Mouse (Mus musculus) embryonic fibroblast, embryonic 13.5 days (primary cell): ENCODE data around the gene Tmco1. TPM values are rescaled to one million over a fixed set of nuclear protein-coding genes. Genes with fewer than 3 reads are reported as not detected.
A peak's percentile ranks its signal among the peaks of the same experiment; 100 is the strongest.

Source experiments
- H3K27ac ChIP-seq: 2 replicates; pipeline ENCODE4 v1.5.1; 2012; ENCODE audit warnings: low read length, control low read depth, inconsistent platforms; ENCODE audit not compliant: insufficient read depth
- H3K4me1 ChIP-seq: 2 replicates; pipeline ENCODE4 v1.6.1; 2011; ENCODE audit warnings: low read length; ENCODE audit not compliant: control insufficient read depth, insufficient read depth
- H3K4me3 ChIP-seq: 2 replicates; pipeline ENCODE4 v1.5.1; 2011; ENCODE audit warnings: mild to moderate bottlenecking, control low read depth, low read length; ENCODE audit not compliant: insufficient read depth
- CTCF ChIP-seq: IDR thresholded peaks from 2 replicates; pipeline ENCODE4 v1.5.1; 2011; ENCODE audit warnings: mild to moderate bottlenecking, control low read depth, low read length, moderate library complexity, borderline replicate concordance; ENCODE audit not compliant: insufficient read depth
- POLR2A ChIP-seq: IDR thresholded peaks from 2 replicates; pipeline ENCODE4 v1.6.1; 2011; ENCODE audit warnings: low read depth, mild to moderate bottlenecking, control low read depth, low read length, moderate library complexity
- polyA plus RNA-seq: library from polyadenylated mRNA; stranded (reverse); fragments of >200 nt; gene quantifications from 2 replicates; pipeline ENCODE4 v1.2.4, GENCODE M21; 2011; ENCODE audit warnings: low read depth; ENCODE audit not compliant: missing spikeins, insufficient read length

The Tmco1 gene
- polyA plus RNA-seq, 1 experiment, result 105 TPM

DNA sequence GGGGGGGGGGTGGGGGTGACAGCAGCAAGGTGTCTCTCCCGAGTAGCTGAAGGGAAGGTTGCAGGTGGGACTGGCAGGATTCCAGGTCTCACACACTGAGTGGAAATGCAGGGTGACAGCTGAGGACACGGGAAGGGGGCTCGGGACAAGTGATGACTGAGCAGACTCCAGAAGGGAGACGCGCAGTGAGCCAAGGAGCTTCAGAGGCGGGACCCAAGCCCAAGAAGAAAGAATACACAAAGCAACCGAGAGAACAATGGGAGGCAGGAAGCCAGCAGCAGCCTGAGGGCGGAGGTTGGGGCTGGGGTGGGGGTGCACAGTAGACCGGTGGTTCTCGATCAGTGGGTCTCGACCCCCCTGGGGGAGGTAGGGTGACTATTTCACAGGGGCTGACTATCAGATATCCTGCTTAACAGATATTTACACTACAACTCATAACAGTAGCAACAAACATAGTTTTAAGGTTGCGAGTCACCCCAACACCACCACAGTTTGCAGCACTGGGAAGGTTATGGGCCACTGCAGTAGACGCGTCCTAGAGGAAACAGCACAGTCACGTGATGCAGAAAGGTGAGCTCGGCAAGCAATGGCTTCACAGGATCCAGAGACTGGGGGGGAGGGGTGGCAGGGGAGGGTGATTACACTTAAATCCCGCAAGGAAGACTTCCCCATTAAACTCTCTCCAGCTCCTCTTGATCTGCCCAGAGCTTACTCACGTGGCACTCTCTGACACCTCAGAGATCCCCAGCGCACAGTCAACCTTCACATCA lies 37.7 kb upstream of the Tmco1 start:
- Histone ChIP-seq H3K27ac (peak overlapping the region; percentile 92), H3K4me3 (no peak overlapping the region), H3K4me1 (peaks cover 23% of the 10 kb centered on the region)
- TF ChIP-seq CTCF (no peak), POLR2A (0 out of 2 replicates have a peak, but pooled peaks have one; percentile 12)

GRCm38 (mm10) chr1:167271304-167271703 lies 36.9 kb upstream of the Tmco1 start:
- TF ChIP-seq POLR2A (no peak), CTCF (no peak)
- Histone ChIP-seq H3K27ac (peak overlapping the region; percentile 92), H3K4me1 (peaks cover 23% of the 10 kb centered on the region), H3K4me3 (no peak overlapping the region)

GRCm38 (mm10) chr1:167271841-167272240 lies 36.3 kb upstream of the Tmco1 start:
- no peak overlapping the region for H3K4me3 ChIP-seq
- TF ChIP-seq CTCF (no peak), POLR2A (no peak)
- peak overlapping the region; percentile 92 for H3K27ac ChIP-seq
- peaks cover 23% of the 10 kb centered on the region for H3K4me1 ChIP-seq

- Histone ChIP-seq H3K4me1 (peaks cover 18% of the 10 kb centered on the region), H3K4me3 (no peak overlapping the region), H3K27ac (no peak overlapping the region)
- TF ChIP-seq POLR2A (no peak), CTCF (no peak)
These were observed 34.6 kb upstream of the Tmco1 start for GRCm38 (mm10) chr1:167273380-167274163.

DNA sequence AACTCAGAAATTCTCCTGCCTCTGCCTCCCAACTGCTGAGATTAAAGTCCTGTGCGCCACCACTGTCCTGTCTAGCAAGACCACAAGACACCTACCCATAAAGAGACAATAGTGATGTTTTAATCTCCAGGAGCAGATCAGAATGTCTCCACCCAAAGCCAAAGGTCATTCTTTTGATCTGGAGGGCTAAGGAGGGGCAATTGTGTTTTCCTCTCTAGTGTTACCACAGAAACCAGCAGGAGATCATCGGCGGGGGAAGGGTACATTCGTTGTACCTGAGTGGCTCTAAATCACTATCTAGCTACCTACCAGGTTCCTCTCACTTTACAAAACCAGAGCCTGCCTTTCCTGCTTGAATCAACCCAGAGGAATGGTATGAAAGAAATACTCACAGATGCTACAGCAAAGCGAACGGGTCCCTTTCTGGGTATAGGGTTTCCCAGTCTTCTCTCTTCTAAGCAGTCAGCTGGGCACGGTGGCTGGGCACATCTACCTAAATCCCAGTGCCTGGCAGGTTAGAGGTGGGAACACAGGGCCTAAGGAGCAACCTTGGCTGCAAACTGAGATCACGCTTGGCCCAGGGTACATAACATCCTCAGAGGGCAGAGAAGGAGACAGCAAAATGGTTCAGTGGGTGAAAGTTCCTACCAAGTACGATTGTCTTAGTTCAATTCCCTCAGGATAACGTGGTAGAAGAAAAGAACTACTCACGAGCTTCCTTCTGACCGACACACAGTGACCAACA lies 33.4 kb upstream of the Tmco1 start:
- Histone ChIP-seq H3K4me1 (peaks cover 10% of the 10 kb centered on the region), H3K27ac (no peak overlapping the region), H3K4me3 (no peak overlapping the region)
- TF ChIP-seq CTCF (no peak), POLR2A (no peak)

DNA sequence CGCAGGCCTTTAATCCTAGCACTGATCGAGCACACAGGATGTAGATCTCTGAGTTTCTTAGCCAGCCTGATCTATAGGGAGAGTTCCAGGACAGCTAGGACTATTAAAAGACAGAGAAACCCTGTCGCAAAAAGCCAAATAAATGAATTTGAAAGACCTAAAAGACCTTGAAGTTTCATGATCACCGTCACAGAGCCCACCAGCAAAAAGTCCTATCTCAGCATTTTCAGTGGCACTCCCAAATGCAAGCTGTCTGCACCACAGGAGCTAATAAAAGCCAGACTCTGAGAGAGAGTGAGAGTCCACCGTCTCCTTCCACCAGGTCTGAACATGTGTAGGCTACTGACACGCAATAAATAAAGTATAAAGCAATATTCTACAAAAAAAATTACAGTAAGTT lies 29.8 kb upstream of the Tmco1 start:
- Histone ChIP-seq H3K4me1 (no peaks in the 10 kb centered on the region; the same call in 1 of the 2 replicates), H3K27ac (peak overlapping the region; percentile 23; the same call in 1 of the 2 replicates), H3K4me3 (no peak overlapping the region)
- TF ChIP-seq POLR2A (no peak), CTCF (no peak)

GRCm38 (mm10) chr1:167279160-167279715 lies 28.9 kb upstream of the Tmco1 start:
- Histone ChIP-seq H3K4me3 (no peak overlapping the region), H3K27ac (peak overlapping the region; percentile 23; the same call in 1 of the 2 replicates)
- TF ChIP-seq POLR2A (no peak), CTCF (no peak)

GRCm38 (mm10) chr1:167280061-167280460 lies 28.1 kb upstream of the Tmco1 start:
- TF ChIP-seq POLR2A (no peak), CTCF (no peak)
- Histone ChIP-seq H3K4me1 (no peaks in the 10 kb centered on the region; the same call in 1 of the 2 replicates), H3K27ac (no peak overlapping the region), H3K4me3 (no peak overlapping the region)

More at GRCm38 (mm10) chr1:167279160-167279715, 28.9 kb upstream of the Tmco1 start:
- no peaks in the 10 kb centered on the region; the same call in 1 of the 2 replicates for H3K4me1 ChIP-seq

GRCm38 (mm10) chr1:167282112-167282511 lies 26.1 kb upstream of the Tmco1 start:
- Histone ChIP-seq H3K4me3 (peak overlapping the region; percentile 90; the same call in 1 of the 2 replicates), H3K4me1 (peaks cover 3% of the 10 kb centered on the region; the same call in 1 of the 2 replicates), H3K27ac (no peak overlapping the region)
- no peak for TF ChIP-seq POLR2A
- no peak for TF ChIP-seq CTCF
